Mouse (Mus musculus) gastrocnemius, postnatal 36 days (tissue): Measurements from ENCODE around the gene Nes. TPM values are rescaled to one million over a fixed set of nuclear protein-coding genes. Genes with fewer than 3 reads are reported as not detected.

ENCODE experiments used
- DNase-seq, 2 experiments: peaks; one replicate each; pipeline ENCODE4 v3.0.0; 2022
- intact Hi-C: fragments of 180-260 bp; cut with DNase I; formaldehyde crosslinking; loops from one replicate; pipeline ENCODE4 v1.15.1; 2025
- total RNA-seq, 2 experiments: library from RNA; stranded (reverse); gene quantifications; 2 replicates each; pipeline ENCODE4 v1.2.3; 2021

The Nes gene
- total RNA-seq, 2 experiments from 2014 or later = 15.4 to 20.5 TPM

GRCm38 (mm10) chr3:88000181-88000580 lies 29.3 kb downstream of the Nes start, which contains the start of gene Bcan:
Gene Bcan (minus strand): TSS chr3:88000230.
- intact Hi-C loops = no loop called here
- DNase-seq = no peak

DNA sequence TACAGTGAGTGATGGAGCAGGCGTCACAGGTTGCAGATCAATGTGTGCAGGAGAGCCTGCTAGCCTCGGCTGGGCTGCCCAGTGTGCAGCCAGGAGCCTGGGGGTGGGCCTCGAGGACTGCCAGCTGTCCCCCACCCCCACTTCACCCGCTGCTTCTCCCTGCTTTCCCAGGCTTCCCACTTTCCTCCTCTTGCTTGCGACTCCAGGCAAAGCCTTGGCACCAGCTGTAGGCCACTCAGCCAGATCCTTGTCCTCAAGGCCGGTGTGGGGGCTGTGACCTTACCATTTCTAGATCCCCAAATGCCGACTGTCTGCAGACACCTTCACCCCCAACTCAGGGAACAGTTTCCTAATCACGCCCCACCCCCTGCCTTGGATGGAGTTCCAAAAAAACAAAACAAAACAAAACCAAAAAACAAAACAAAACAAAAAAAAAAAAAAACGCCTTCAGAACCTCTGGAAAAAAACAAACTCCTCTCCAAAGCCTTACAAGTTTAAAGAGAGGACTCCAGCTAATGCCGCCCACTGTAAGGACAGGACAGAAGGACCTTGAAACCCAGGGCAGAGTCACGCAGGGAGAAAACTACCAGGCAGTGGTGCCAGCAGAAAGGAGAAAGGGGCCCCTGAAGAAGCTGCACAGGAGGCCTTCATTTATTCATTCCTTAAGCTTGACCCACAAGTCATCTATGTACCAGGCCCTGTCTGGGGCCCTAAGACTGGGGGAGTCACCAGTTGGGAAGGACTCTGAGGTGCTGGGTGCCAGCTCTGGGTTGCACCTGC lies 30.1 kb downstream of the Nes start:
- intact Hi-C loops = no loop called here

GRCm38 (mm10) chr3:88002291-88002976 lies 31.6 kb downstream of the Nes start:
- DNase-seq = no peak
- intact Hi-C loops = no loop called here

More for the DNA sequence above, 30.1 kb downstream of the Nes start:
- no peak for DNase-seq

- no peak for DNase-seq
- intact Hi-C loops = no loop called here
Measured at GRCm38 (mm10) chr3:88005822-88006786, 35.2 kb downstream of the Nes start.

DNA sequence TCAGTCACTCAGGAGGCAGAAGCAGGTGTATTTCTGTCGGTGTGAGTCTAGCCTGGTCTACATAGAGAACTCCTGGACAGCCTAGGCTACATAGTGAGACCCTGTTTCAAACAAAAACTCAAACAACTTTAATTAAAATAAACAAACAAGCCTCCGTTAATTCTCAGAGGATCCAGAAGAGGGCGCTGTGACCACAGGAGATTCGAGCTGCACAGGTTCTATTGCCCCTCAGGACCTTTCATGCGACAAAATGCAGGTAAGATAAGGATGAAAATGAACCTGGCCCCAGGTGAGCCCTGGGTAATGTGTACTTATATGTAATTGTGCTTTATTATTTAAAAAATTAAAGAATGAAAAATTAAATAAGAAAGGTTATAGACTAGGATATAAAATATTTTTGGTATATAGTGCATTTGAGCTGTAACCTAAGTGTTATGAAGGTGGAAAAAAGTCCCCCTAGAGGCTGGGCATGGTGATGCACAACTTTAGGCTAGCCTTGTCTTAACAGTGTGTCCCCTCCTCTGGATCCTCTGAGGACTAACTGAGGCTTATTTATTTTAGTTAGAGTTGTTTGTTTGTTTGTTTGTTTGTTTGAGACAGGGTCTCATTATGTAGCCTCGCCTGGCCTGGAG lies 39.9 kb downstream of the Nes start:
- no peak for DNase-seq
- intact Hi-C loops = loop anchor here (1.0 kb wide), 1 partner anchor 61 kb away; no protein-coding TSS in a partner anchor

- peak; percentile 81 to 85 for DNase-seq
- intact Hi-C loops = loop anchor here (5.0 kb wide), 1 partner anchor 220 kb away; no protein-coding TSS in a partner anchor
Measured at GRCm38 (mm10) chr3:88022322-88023191, 51.7 kb downstream of the Nes start.

DNA sequence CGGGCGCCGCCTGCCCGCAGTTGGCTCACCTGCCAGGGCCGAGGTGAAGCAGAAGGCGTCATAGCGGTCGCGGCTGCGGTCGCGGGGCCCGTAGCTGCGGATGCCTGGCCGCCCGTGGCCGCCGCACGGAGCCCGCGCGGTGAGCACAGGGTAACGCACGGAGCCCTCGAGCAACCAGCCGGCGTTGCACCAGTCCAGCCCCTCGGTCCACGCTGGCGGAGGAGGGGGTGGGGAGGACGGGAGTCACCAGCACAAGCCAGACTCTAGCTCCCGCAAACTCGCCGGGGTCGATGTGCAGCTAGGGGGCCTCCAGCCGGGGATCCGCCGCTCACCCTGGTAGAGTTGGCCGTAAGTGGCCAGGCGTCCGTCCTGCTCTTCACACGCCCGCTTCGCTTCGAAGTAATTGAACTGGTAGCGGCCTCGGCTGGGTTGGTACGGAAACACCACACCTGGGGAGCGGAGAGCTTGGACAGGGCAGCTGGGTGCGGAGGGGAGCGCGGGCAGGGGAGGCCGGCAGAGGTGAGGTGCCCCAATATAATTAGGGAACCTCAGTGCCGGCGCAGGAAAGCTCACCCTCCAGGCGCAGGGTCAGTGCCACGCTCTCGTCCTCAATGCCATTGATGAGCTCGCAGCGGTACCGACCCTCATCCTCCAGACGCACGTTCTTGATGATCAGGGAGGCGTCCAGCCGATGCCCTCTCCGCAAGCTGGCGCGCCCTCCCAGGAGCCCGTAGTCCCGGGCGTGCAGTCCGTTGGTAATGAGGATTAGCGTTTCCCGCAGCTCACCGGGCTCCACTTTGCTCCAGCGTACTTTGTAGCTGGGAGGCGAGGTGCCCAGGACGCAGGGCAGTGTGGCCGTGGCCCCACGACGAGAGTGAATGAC lies 52.6 kb downstream of the Nes start:
- no peak for DNase-seq
- intact Hi-C loops = loop anchor here (5.0 kb wide), 1 partner anchor 219 kb away; no protein-coding TSS in a partner anchor

- intact Hi-C loops = loop anchor here (1.0 kb wide), 1 partner anchor 28 kb away; no protein-coding TSS in a partner anchor
Measured at GRCm38 (mm10) chr3:88026823-88027222, 55.9 kb downstream of the Nes start.

GRCm38 (mm10) chr3:88027434-88028186 lies 56.7 kb downstream of the Nes start, which contains the start of gene Hapln2:
Gene Hapln2 (minus strand): TSS chr3:88027583.
- DNase-seq = no peak

More at GRCm38 (mm10) chr3:88026823-88027222, 55.9 kb downstream of the Nes start:
- no peak for DNase-seq

More at GRCm38 (mm10) chr3:88027434-88028186, 56.7 kb downstream of the Nes start, which contains the start of gene Hapln2:
- intact Hi-C loops = loop anchor here (1.0 kb wide), 1 partner anchor 28 kb away; no protein-coding TSS in a partner anchor

Other genes starting within 250 kb of the Nes start
- gene Lrrc71, start 222.5 kb upstream of the Nes start, total RNA-seq = under 1 TPM; 0.20 to 0.49 TPM
- gene Ntrk1, start 175.9 kb upstream of the Nes start, total RNA-seq = not detected
- not detected for gene Insrr, start 174.1 kb upstream of the Nes start, total RNA-seq
- 1 to 10 TPM; 4.8 to 8.3 TPM for gene Pear1, start 146.8 kb upstream of the Nes start, total RNA-seq
- gene Sh2d2a, start 124.3 kb upstream of the Nes start, total RNA-seq = under 1 TPM in 1 of 2 experiments, not detected in 1; 0.13 TPM
- gene Prcc, start 85.5 kb upstream of the Nes start, total RNA-seq = 10 to 100 TPM; 43.8 to 45.5 TPM
- gene Hdgf, start 64.8 kb upstream of the Nes start, total RNA-seq = 100 to 1,000 TPM; 183 to 199 TPM
- 10 to 100 TPM; 36.7 to 42.3 TPM for gene Mrpl24, start 51.6 kb upstream of the Nes start, total RNA-seq
- 1 to 10 TPM; 6.2 to 8.0 TPM for gene Isg20l2, start 40.8 kb upstream of the Nes start, total RNA-seq
- gene Rrnad1, start 40.4 kb upstream of the Nes start, total RNA-seq = 1 to 10 TPM; 3.0 to 4.1 TPM
- under 1 TPM; 0.37 to 0.48 TPM for gene Crabp2, start 22.4 kb upstream of the Nes start, total RNA-seq
- gene Bcan, start 29.2 kb downstream of the Nes start, total RNA-seq = under 1 TPM; 0.08 to 0.17 TPM
- gene Hapln2, start 56.5 kb downstream of the Nes start, total RNA-seq = under 1 TPM in 1 of 2 experiments, not detected in 1; 0.42 TPM
- 10 to 100 TPM; 16.0 to 17.1 TPM for gene Gpatch4, start 72.0 kb downstream of the Nes start, total RNA-seq
- gene Naxe, start 87.4 kb downstream of the Nes start, total RNA-seq = 10 to 100 TPM; 36.3 to 37.9 TPM
- gene Ttc24, start 107.2 kb downstream of the Nes start, total RNA-seq = not detected
- gene Iqgap3, start 110.9 kb downstream of the Nes start, total RNA-seq = under 1 TPM; 0.64 TPM
- gene Mef2d, start 171.3 kb downstream of the Nes start, total RNA-seq = 100 to 1,000 TPM; 156 to 174 TPM